Comparison of ENCODE assay signal across 16 mouse cellular contexts in the genomic region with DNA sequence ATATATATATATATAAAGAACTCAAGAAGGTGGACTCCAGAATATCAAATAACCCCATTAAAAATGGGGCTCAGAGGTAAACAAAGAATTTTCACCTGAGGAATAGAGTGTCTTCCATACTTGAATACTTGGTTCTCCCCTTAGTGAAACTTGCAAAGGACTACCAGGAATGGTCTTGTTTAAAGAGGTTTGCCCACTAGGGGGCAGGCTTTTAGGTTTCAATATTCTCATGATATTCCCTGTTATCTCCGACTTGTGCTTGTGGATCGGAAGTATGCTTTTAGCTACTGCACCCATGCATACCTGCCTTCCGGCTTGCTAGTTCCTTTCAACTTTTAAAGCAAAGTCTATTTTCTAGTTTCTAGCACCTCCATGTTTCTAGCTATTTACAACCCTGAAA.
DNase-seq lines count a peak whose midpoint lies in the region; ATAC-seq and TF ChIP-seq lines count a peak whose summit lies in the region.
"Had no signal": no experiment of that assay in that cellular context is flagged by ENCODE, and none has a peak within 500 bp of the region (broad histone marks: within the 10 kb centered on the region; RNA-seq: fewer than 3 reads in every experiment).

No protein-coding gene starts in this region.

- no peak overlapping the region for H3K4me2 ChIP-seq in kidney, embryonic 16.5 days (replicated peaks; ENCODE audit: low read depth, low read length)
- H3K4me2 ChIP-seq in liver, postnatal 0 days (ENCODE audit: low read depth, low read length), result no peak overlapping the region
- no peak overlapping the region for H3K4me2 ChIP-seq in forebrain, embryonic 14.5 days (ENCODE audit: low read length)
- H3K4me2 ChIP-seq: embryonic facial prominence, embryonic 12.5 days; forebrain, embryonic 13.5 days; limb, embryonic 15.5 days; stomach, embryonic 15.5 days had no signal

- H3K9me3 ChIP-seq in kidney, embryonic 16.5 days (ENCODE audit: low read length), result no peaks in the 10 kb centered on the region
- no peaks in the 10 kb centered on the region for H3K9me3 ChIP-seq in liver, postnatal 0 days (ENCODE audit: low read length)
- H3K9me3 ChIP-seq in forebrain, embryonic 14.5 days (replicated peaks; ENCODE audit: control insufficient read depth, low read length), result no peaks in the 10 kb centered on the region
- H3K9me3 ChIP-seq: embryonic facial prominence, embryonic 12.5 days; forebrain, embryonic 13.5 days; limb, embryonic 15.5 days; stomach, embryonic 15.5 days had no signal

- 92% methylated on average over 3 of the region's 3 CpGs for WGBS in kidney, embryonic 16.5 days
- WGBS in liver, postnatal 0 days (ENCODE audit: insufficient replicate concordance), result 81% methylated on average over 3 of the region's 3 CpGs
- WGBS in forebrain, embryonic 14.5 days, result 87% methylated on average over 3 of the region's 3 CpGs

- no peak for ATAC-seq in kidney, embryonic 16.5 days (ENCODE audit: low FRiP score, low TSS enrichment)
- no peak for ATAC-seq in liver, postnatal 0 days
- ATAC-seq in forebrain, embryonic 14.5 days, result no peak
- ATAC-seq: forebrain, embryonic 13.5 days; hindbrain, embryonic 16.5 days had no signal

- peak; percentile 14 for TF ChIP-seq CTCF in liver, postnatal 0 days (IDR thresholded peaks at IDR 0.05; ENCODE audit: low read depth)

- peak; percentile 0 to 4 for DNase-seq in kidney, adult 8-10 months
- DNase-seq in thymus, postnatal 0 days (ENCODE audit: low spot score), result peak; percentile 2
- no peak for DNase-seq in thymus, postnatal 14 days
- DNase-seq in adrenal gland, postnatal 14 days, result peak; percentile 31
- DNase-seq in liver, postnatal 0 days, result no peak
- DNase-seq in heart, adult 18-20 months, result no peak
- DNase-seq in forebrain, embryonic 14.5 days (ENCODE audit: low spot score), result no peak
- DNase-seq: gastrocnemius, postnatal 14 days; layer of hippocampus, postnatal 36 days had no signal

- no peaks in the 10 kb centered on the region for H3K4me1 ChIP-seq in kidney, embryonic 16.5 days (ENCODE audit: insufficient read depth, low read length)
- no peaks in the 10 kb centered on the region for H3K4me1 ChIP-seq in liver, postnatal 0 days (ENCODE audit: insufficient read depth)
- H3K4me1 ChIP-seq in forebrain, embryonic 14.5 days (ENCODE audit: control insufficient read depth, insufficient read depth, low read length), result no peaks in the 10 kb centered on the region
- H3K4me1 ChIP-seq: embryonic facial prominence, embryonic 12.5 days; forebrain, embryonic 13.5 days; limb, embryonic 15.5 days; stomach, embryonic 15.5 days had no signal

- no peak overlapping the region for H3K4me3 ChIP-seq in kidney, embryonic 16.5 days (ENCODE audit: low read length)
- no peak overlapping the region for H3K4me3 ChIP-seq in liver, postnatal 0 days (ENCODE audit: low read depth, low read length)
- no peak overlapping the region for H3K4me3 ChIP-seq in forebrain, embryonic 14.5 days (ENCODE audit: low read depth, low read length)
- H3K4me3 ChIP-seq: embryonic facial prominence, embryonic 12.5 days; forebrain, embryonic 13.5 days; limb, embryonic 15.5 days; stomach, embryonic 15.5 days had no signal

- no peak for TF ChIP-seq EP300 in liver, postnatal 0 days (IDR thresholded peaks at IDR 0.05; ENCODE audit: low read depth)

- H3K36me3 ChIP-seq in kidney, embryonic 16.5 days (ENCODE audit: insufficient read depth, low read length), result no peaks in the 10 kb centered on the region
- H3K36me3 ChIP-seq in liver, postnatal 0 days (replicated peaks; ENCODE audit: insufficient read depth, low read length), result no peaks in the 10 kb centered on the region
- H3K36me3 ChIP-seq in forebrain, embryonic 14.5 days (ENCODE audit: control insufficient read depth, insufficient read depth, low read length), result no peaks in the 10 kb centered on the region
- H3K36me3 ChIP-seq: embryonic facial prominence, embryonic 12.5 days; limb, embryonic 15.5 days; stomach, embryonic 15.5 days had no signal

- H3K27me3 ChIP-seq in kidney, embryonic 16.5 days (ENCODE audit: insufficient read depth, low read length), result no peaks in the 10 kb centered on the region
- H3K27me3 ChIP-seq in liver, postnatal 0 days (ENCODE audit: insufficient read depth, low read length), result no peaks in the 10 kb centered on the region
- H3K27me3 ChIP-seq in forebrain, embryonic 14.5 days (replicated peaks; ENCODE audit: control insufficient read depth, insufficient read depth, low read length), result no peaks in the 10 kb centered on the region
- H3K27me3 ChIP-seq: embryonic facial prominence, embryonic 12.5 days; forebrain, embryonic 13.5 days; limb, embryonic 15.5 days; stomach, embryonic 15.5 days had no signal

- H3K9ac ChIP-seq in kidney, embryonic 16.5 days (replicated peaks; ENCODE audit: low read length), result no peak overlapping the region
- H3K9ac ChIP-seq in liver, postnatal 0 days (replicated peaks), result no peak overlapping the region
- no peak overlapping the region for H3K9ac ChIP-seq in forebrain, embryonic 14.5 days (ENCODE audit: low read length)
- H3K9ac ChIP-seq: embryonic facial prominence, embryonic 12.5 days; forebrain, embryonic 13.5 days; limb, embryonic 15.5 days; stomach, embryonic 15.5 days had no signal

- H3K27ac ChIP-seq in kidney, embryonic 16.5 days (ENCODE audit: low read length), result no peak overlapping the region
- no peak overlapping the region for H3K27ac ChIP-seq in liver, postnatal 0 days (ENCODE audit: low read depth)
- H3K27ac ChIP-seq in forebrain, embryonic 14.5 days (ENCODE audit: low read depth, low read length), result no peak overlapping the region
- H3K27ac ChIP-seq: embryonic facial prominence, embryonic 12.5 days; forebrain, embryonic 13.5 days; limb, embryonic 15.5 days; macrophage; stomach, embryonic 15.5 days had no signal

Comparison
In these comparisons a context has a peak if more than half of its experiments do, and no peak if none do; other contexts are left out.
1. DNase-seq: peak in kidney, adult 8-10 months (2 of 2), thymus, postnatal 0 days (single experiment) and adrenal gland, postnatal 14 days (single experiment); none in thymus, postnatal 14 days (single experiment), liver, postnatal 0 days (single experiment), heart, adult 18-20 months (0 of 2) and forebrain, embryonic 14.5 days (single experiment).